Mouse (Mus musculus): Measurements from ENCODE around the gene Maco1. TPM values are rescaled to one million over a fixed set of nuclear protein-coding genes. Genes with fewer than 3 reads are reported as not detected.

Maco1 gene
- polyA plus RNA-seq, 1 experiment from 2014 or later: 46.1 TPM

GRCm38 (mm10) chr4:134760793-134761201 lies 92.3 kb downstream of the Maco1 start:
- H3K27ac ChIP-seq (ENCODE audit: low read length): no peak overlapping the region

GRCm38 (mm10) chr4:134760281-134760680 lies 92.9 kb downstream of the Maco1 start:
- Histone ChIP-seq H3K9me3 (ENCODE audit: control insufficient read depth, low read depth, low read length) (no peaks in the 10 kb centered on the region), H3K4me2 (replicated peaks; ENCODE audit: low read depth, low read length) (no peak overlapping the region), H3K4me1 (ENCODE audit: control insufficient read depth, insufficient read depth, low read length) (peaks cover 25% of the 10 kb centered on the region), H3K27me3 (ENCODE audit: control insufficient read depth, insufficient read depth, low read length) (no peaks in the 10 kb centered on the region), H3K27ac (ENCODE audit: low read length) (no peak overlapping the region), H3K9ac (replicated peaks; ENCODE audit: low read depth, low read length) (no peak overlapping the region), H3K36me3 (ENCODE audit: control insufficient read depth, insufficient read depth, low read length) (no peaks in the 10 kb centered on the region), H3K4me3 (ENCODE audit: low read depth, low read length) (no peak overlapping the region)
- 69% methylated on average over 6 of the region's 6 CpGs for whole genome bisulfite sequencing
- ATAC-seq (ENCODE audit: insufficient number of reproducible peaks, insufficient read depth, low FRiP score, low read depth): no peak

More at GRCm38 (mm10) chr4:134760793-134761201, 92.3 kb downstream of the Maco1 start:
- H3K27me3 ChIP-seq (ENCODE audit: control insufficient read depth, insufficient read depth, low read length): no peaks in the 10 kb centered on the region
- peaks cover 25% of the 10 kb centered on the region for H3K4me1 ChIP-seq (ENCODE audit: control insufficient read depth, insufficient read depth, low read length)
- H3K9me3 ChIP-seq (ENCODE audit: control insufficient read depth, low read depth, low read length): no peaks in the 10 kb centered on the region
- ATAC-seq (ENCODE audit: insufficient number of reproducible peaks, insufficient read depth, low FRiP score, low read depth): no peak
- no peak overlapping the region for H3K4me3 ChIP-seq (ENCODE audit: low read depth, low read length)
- WGBS: 22% methylated on average over 9 of the region's 9 CpGs
- no peaks in the 10 kb centered on the region for H3K36me3 ChIP-seq (ENCODE audit: control insufficient read depth, insufficient read depth, low read length)
- no peak overlapping the region for H3K9ac ChIP-seq (replicated peaks; ENCODE audit: low read depth, low read length)
- no peak overlapping the region for H3K4me2 ChIP-seq (replicated peaks; ENCODE audit: low read depth, low read length)

- 88% methylated on average over 7 of the region's 7 CpGs for WGBS
- Histone ChIP-seq H3K27me3 (ENCODE audit: control insufficient read depth, insufficient read depth, low read length) (no peaks in the 10 kb centered on the region), H3K27ac (ENCODE audit: low read length) (no peak overlapping the region), H3K4me3 (ENCODE audit: low read depth, low read length) (no peak overlapping the region), H3K4me2 (replicated peaks; ENCODE audit: low read depth, low read length) (no peak overlapping the region), H3K9me3 (ENCODE audit: control insufficient read depth, low read depth, low read length) (no peaks in the 10 kb centered on the region), H3K9ac (replicated peaks; ENCODE audit: low read depth, low read length) (no peak overlapping the region), H3K4me1 (ENCODE audit: control insufficient read depth, insufficient read depth, low read length) (peaks cover 28% of the 10 kb centered on the region), H3K36me3 (ENCODE audit: control insufficient read depth, insufficient read depth, low read length) (no peaks in the 10 kb centered on the region)
- no peak for ATAC-seq (ENCODE audit: insufficient number of reproducible peaks, insufficient read depth, low FRiP score, low read depth)
Measured at GRCm38 (mm10) chr4:134759564-134759963, 93.6 kb downstream of the Maco1 start.

- no peak for ATAC-seq (ENCODE audit: insufficient number of reproducible peaks, insufficient read depth, low FRiP score, low read depth)
- Histone ChIP-seq H3K4me3 (ENCODE audit: low read depth, low read length) (no peak overlapping the region), H3K9me3 (ENCODE audit: control insufficient read depth, low read depth, low read length) (no peaks in the 10 kb centered on the region), H3K27ac (ENCODE audit: low read length) (no peak overlapping the region), H3K36me3 (ENCODE audit: control insufficient read depth, insufficient read depth, low read length) (no peaks in the 10 kb centered on the region), H3K27me3 (ENCODE audit: control insufficient read depth, insufficient read depth, low read length) (no peaks in the 10 kb centered on the region), H3K4me2 (replicated peaks; ENCODE audit: low read depth, low read length) (no peak overlapping the region), H3K4me1 (ENCODE audit: control insufficient read depth, insufficient read depth, low read length) (peaks cover 31% of the 10 kb centered on the region), H3K9ac (replicated peaks; ENCODE audit: low read depth, low read length) (no peak overlapping the region)
- 93% methylated on average over 14 of the region's 14 CpGs for WGBS
Measured at GRCm38 (mm10) chr4:134758922-134759321, 94.2 kb downstream of the Maco1 start.

DNA sequence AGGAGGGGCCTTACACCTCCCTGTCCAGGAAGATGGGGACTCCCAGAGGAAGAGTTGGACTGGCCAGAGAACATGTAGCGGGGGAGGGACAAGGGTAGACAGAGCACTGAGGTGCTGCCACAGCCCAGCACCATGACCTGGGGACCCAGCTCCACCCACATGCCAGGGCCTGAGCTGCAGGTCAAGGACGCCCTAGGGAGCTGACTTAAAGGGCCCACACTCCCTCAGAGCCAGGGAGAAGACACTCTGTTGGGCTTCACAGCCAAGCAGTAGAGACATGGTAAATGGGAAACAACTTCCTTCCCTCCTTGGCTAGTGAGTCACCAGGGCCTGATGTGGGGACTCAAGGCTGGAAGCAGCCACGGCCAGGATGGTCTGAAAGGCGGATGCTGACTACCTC lies 94.8 kb downstream of the Maco1 start:
- H3K4me3 ChIP-seq (ENCODE audit: low read depth, low read length): no peak overlapping the region
- no peak overlapping the region for H3K27ac ChIP-seq (ENCODE audit: low read length)
- no peak overlapping the region for H3K9ac ChIP-seq (replicated peaks; ENCODE audit: low read depth, low read length)
- H3K9me3 ChIP-seq (ENCODE audit: control insufficient read depth, low read depth, low read length): no peaks in the 10 kb centered on the region
- H3K4me1 ChIP-seq (ENCODE audit: control insufficient read depth, insufficient read depth, low read length): peaks cover 36% of the 10 kb centered on the region
- H3K27me3 ChIP-seq (ENCODE audit: control insufficient read depth, insufficient read depth, low read length): no peaks in the 10 kb centered on the region
- no peak overlapping the region for H3K4me2 ChIP-seq (replicated peaks; ENCODE audit: low read depth, low read length)
- ATAC-seq (ENCODE audit: insufficient number of reproducible peaks, insufficient read depth, low FRiP score, low read depth): no peak
- H3K36me3 ChIP-seq (ENCODE audit: control insufficient read depth, insufficient read depth, low read length): no peaks in the 10 kb centered on the region
- 84% methylated on average over 4 of the region's 4 CpGs for WGBS

- Histone ChIP-seq H3K4me2 (replicated peaks; ENCODE audit: low read depth, low read length) (no peak overlapping the region), H3K4me1 (ENCODE audit: control insufficient read depth, insufficient read depth, low read length) (peaks cover 39% of the 10 kb centered on the region), H3K9ac (replicated peaks; ENCODE audit: low read depth, low read length) (no peak overlapping the region), H3K36me3 (ENCODE audit: control insufficient read depth, insufficient read depth, low read length) (no peaks in the 10 kb centered on the region), H3K27ac (ENCODE audit: low read length) (no peak overlapping the region), H3K4me3 (ENCODE audit: low read depth, low read length) (no peak overlapping the region), H3K9me3 (ENCODE audit: control insufficient read depth, low read depth, low read length) (no peaks in the 10 kb centered on the region), H3K27me3 (ENCODE audit: control insufficient read depth, insufficient read depth, low read length) (no peaks in the 10 kb centered on the region)
- WGBS: 83% methylated on average over 7 of the region's 7 CpGs
- no peak for ATAC-seq (ENCODE audit: insufficient number of reproducible peaks, insufficient read depth, low FRiP score, low read depth)
Measured at GRCm38 (mm10) chr4:134756953-134757352, 96.2 kb downstream of the Maco1 start.

- Histone ChIP-seq H3K4me2 (replicated peaks; ENCODE audit: low read depth, low read length) (no peak overlapping the region), H3K9me3 (ENCODE audit: control insufficient read depth, low read depth, low read length) (no peaks in the 10 kb centered on the region), H3K36me3 (ENCODE audit: control insufficient read depth, insufficient read depth, low read length) (no peaks in the 10 kb centered on the region), H3K27me3 (ENCODE audit: control insufficient read depth, insufficient read depth, low read length) (no peaks in the 10 kb centered on the region), H3K27ac (ENCODE audit: low read length) (no peak overlapping the region), H3K9ac (replicated peaks; ENCODE audit: low read depth, low read length) (no peak overlapping the region), H3K4me1 (ENCODE audit: control insufficient read depth, insufficient read depth, low read length) (peaks cover 37% of the 10 kb centered on the region), H3K4me3 (ENCODE audit: low read depth, low read length) (no peak overlapping the region)
- ATAC-seq (ENCODE audit: insufficient number of reproducible peaks, insufficient read depth, low FRiP score, low read depth): no peak
- WGBS: 76% methylated on average over 13 of the region's 13 CpGs
Measured at GRCm38 (mm10) chr4:134754941-134755340, 98.2 kb downstream of the Maco1 start.

DNA sequence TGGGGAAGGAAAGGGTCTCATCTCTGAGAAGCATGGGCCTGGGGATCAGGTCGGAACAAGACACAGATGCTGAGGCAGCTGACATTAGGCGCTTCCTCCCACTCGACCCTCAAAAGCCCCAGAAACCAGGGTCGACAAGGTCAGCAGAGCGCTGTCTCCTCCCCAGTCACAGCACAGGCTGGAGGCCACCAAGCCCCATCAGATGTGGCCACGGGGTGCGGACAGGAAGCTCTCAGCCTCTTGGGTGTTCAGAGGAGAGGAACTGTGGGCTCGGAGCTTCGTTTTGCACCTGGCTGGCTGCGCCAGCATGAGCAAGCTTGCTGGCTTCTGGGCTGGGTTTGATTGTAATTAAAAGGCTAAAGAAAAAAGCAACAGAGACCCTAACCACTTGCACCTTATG lies 98.8 kb downstream of the Maco1 start:
- ATAC-seq (ENCODE audit: insufficient number of reproducible peaks, insufficient read depth, low FRiP score, low read depth): no peak
- Histone ChIP-seq H3K36me3 (ENCODE audit: control insufficient read depth, insufficient read depth, low read length) (no peaks in the 10 kb centered on the region), H3K9ac (replicated peaks; ENCODE audit: low read depth, low read length) (no peak overlapping the region), H3K4me3 (ENCODE audit: low read depth, low read length) (no peak overlapping the region), H3K27ac (ENCODE audit: low read length) (0 out of 2 replicates have a peak overlapping the region, but pooled peaks have one; percentile 11), H3K4me2 (replicated peaks; ENCODE audit: low read depth, low read length) (no peak overlapping the region), H3K4me1 (ENCODE audit: control insufficient read depth, insufficient read depth, low read length) (peaks cover 34% of the 10 kb centered on the region), H3K27me3 (ENCODE audit: control insufficient read depth, insufficient read depth, low read length) (no peaks in the 10 kb centered on the region), H3K9me3 (ENCODE audit: control insufficient read depth, low read depth, low read length) (no peaks in the 10 kb centered on the region)
- WGBS: 40% methylated on average over 10 of the region's 10 CpGs

- WGBS: 38% methylated on average over 17 of the region's 17 CpGs
- H3K27ac ChIP-seq (ENCODE audit: low read length): 0 out of 2 replicates have a peak overlapping the region, but pooled peaks have one; percentile 21
- ATAC-seq (ENCODE audit: insufficient number of reproducible peaks, insufficient read depth, low FRiP score, low read depth): no peak
- H3K36me3 ChIP-seq (ENCODE audit: control insufficient read depth, insufficient read depth, low read length): no peaks in the 10 kb centered on the region; the same call in 1 of the 2 replicates
- H3K4me3 ChIP-seq (ENCODE audit: low read depth, low read length): no peak overlapping the region
- peaks cover 34% of the 10 kb centered on the region for H3K4me1 ChIP-seq (ENCODE audit: control insufficient read depth, insufficient read depth, low read length)
- H3K27me3 ChIP-seq (ENCODE audit: control insufficient read depth, insufficient read depth, low read length): no peaks in the 10 kb centered on the region
- H3K9ac ChIP-seq (replicated peaks; ENCODE audit: low read depth, low read length): no peak overlapping the region
- no peak overlapping the region for H3K4me2 ChIP-seq (replicated peaks; ENCODE audit: low read depth, low read length)
- H3K9me3 ChIP-seq (ENCODE audit: control insufficient read depth, low read depth, low read length): no peaks in the 10 kb centered on the region
Measured at GRCm38 (mm10) chr4:134753516-134754261, 99.5 kb downstream of the Maco1 start.

Data from stomach, embryonic 14.5 days (tissue).